Mouse (Mus musculus) ES-Bruce4 (cell line): ENCODE measurements around the gene Dhrs2. TPM values are rescaled to one million over a fixed set of nuclear protein-coding genes. Genes with fewer than 3 reads are reported as not detected.

ENCODE experiments used
- H3K27ac ChIP-seq: 2 replicates; pipeline ENCODE4 v1.5.1; 2012; ENCODE audit warnings: low read length, inconsistent platforms; ENCODE audit not compliant: insufficient read depth
- H3K27me3 ChIP-seq: 2 replicates; pipeline ENCODE4 v1.6.1; 2012; ENCODE audit warnings: mild to moderate bottlenecking, low read length, inconsistent platforms; ENCODE audit not compliant: control insufficient read depth, poor library complexity, insufficient read depth, severe bottlenecking
- H3K36me3 ChIP-seq: 2 replicates; pipeline ENCODE4 v1.6.1; 2012; ENCODE audit warnings: inconsistent platforms, mild to moderate bottlenecking, low read length, moderate library complexity; ENCODE audit not compliant: control insufficient read depth, poor library complexity, insufficient read depth, severe bottlenecking
- H3K4me1 ChIP-seq: one replicate; pipeline ENCODE4 v1.8.1; 2011; ENCODE audit warnings: low read length; ENCODE audit not compliant: control insufficient read depth, insufficient read depth
- H3K4me3 ChIP-seq: 2 replicates; pipeline ENCODE4 v1.5.1; 2011; ENCODE audit warnings: low read depth, mild to moderate bottlenecking, low read length
- H3K9ac ChIP-seq: 2 replicates; pipeline ENCODE4 v1.6.1; 2012; ENCODE audit warnings: low read depth, mild to moderate bottlenecking, inconsistent platforms; ENCODE audit not compliant: poor library complexity, severe bottlenecking
- H3K9me3 ChIP-seq: replicated peaks from 2 replicates; pipeline ENCODE4 v1.6.1; 2012; ENCODE audit warnings: mild to moderate bottlenecking, low read length, inconsistent platforms; ENCODE audit not compliant: control insufficient read depth, poor library complexity, insufficient read depth, severe bottlenecking
- CTCF ChIP-seq: IDR thresholded peaks from one replicate; pipeline ENCODE4 v1.8.1; 2011; ENCODE audit warnings: low read depth, low read length
- EP300 ChIP-seq: IDR thresholded peaks from 2 replicates; pipeline ENCODE4 v1.6.1; 2011; ENCODE audit warnings: low read depth, low read length; ENCODE audit not compliant: insufficient read depth
- POLR2A ChIP-seq: IDR thresholded peaks from one replicate; pipeline ENCODE4 v1.8.1; 2011; ENCODE audit warnings: low read length; ENCODE audit not compliant: insufficient read depth
- polyA plus RNA-seq: library from polyadenylated mRNA; stranded (reverse); fragments of >200 nt; gene quantifications from 2 replicates; pipeline ENCODE4 v1.2.4, GENCODE M21; 2011; ENCODE audit warnings: low read depth; ENCODE audit not compliant: missing spikeins, insufficient read depth, insufficient read length

Dhrs2 gene
- polyA plus RNA-seq, 1 experiment = not detected

GRCm38 (mm10) chr14:55198187-55198586, 23.6 kb upstream of the Dhrs2 start:
- H3K36me3 ChIP-seq = no peaks in the 10 kb centered on the region
- H3K4me3 ChIP-seq = no peak overlapping the region
- TF ChIP-seq CTCF = no peak
- no peak for TF ChIP-seq EP300
- H3K9ac ChIP-seq = no peak overlapping the region
- H3K27ac ChIP-seq = no peak overlapping the region
- no peaks in the 10 kb centered on the region for H3K27me3 ChIP-seq
- H3K4me1 ChIP-seq = no peaks in the 10 kb centered on the region
- no peaks in the 10 kb centered on the region; the same call in 1 of the 2 replicates for H3K9me3 ChIP-seq

GRCm38 (mm10) chr14:55204544-55204943, 17.3 kb upstream of the Dhrs2 start:
- H3K9ac ChIP-seq = no peak overlapping the region
- H3K9me3 ChIP-seq = no peaks in the 10 kb centered on the region; the same call in 1 of the 2 replicates
- H3K36me3 ChIP-seq = no peaks in the 10 kb centered on the region
- no peaks in the 10 kb centered on the region for H3K4me1 ChIP-seq
- H3K27ac ChIP-seq = no peak overlapping the region
- H3K27me3 ChIP-seq = no peaks in the 10 kb centered on the region
- H3K4me3 ChIP-seq = no peak overlapping the region
- TF ChIP-seq EP300 = no peak
- no peak for TF ChIP-seq POLR2A
- no peak for TF ChIP-seq CTCF

GRCm38 (mm10) chr14:55205045-55205750, 16.6 kb upstream of the Dhrs2 start:
- no peaks in the 10 kb centered on the region; the same call in 1 of the 2 replicates for H3K9me3 ChIP-seq
- H3K27me3 ChIP-seq = no peaks in the 10 kb centered on the region
- H3K9ac ChIP-seq = no peak overlapping the region
- no peak for TF ChIP-seq EP300
- TF ChIP-seq POLR2A = no peak
- no peak overlapping the region for H3K27ac ChIP-seq
- H3K4me1 ChIP-seq = no peaks in the 10 kb centered on the region
- H3K36me3 ChIP-seq = no peaks in the 10 kb centered on the region
- H3K4me3 ChIP-seq = no peak overlapping the region

- no peaks in the 10 kb centered on the region for H3K36me3 ChIP-seq
- H3K9me3 ChIP-seq = no peaks in the 10 kb centered on the region
- H3K27ac ChIP-seq = no peak overlapping the region
- H3K4me1 ChIP-seq = no peaks in the 10 kb centered on the region
- H3K4me3 ChIP-seq = no peak overlapping the region
- H3K9ac ChIP-seq = no peak overlapping the region
- TF ChIP-seq EP300 (no peak), POLR2A (no peak), CTCF (no peak)
- no peaks in the 10 kb centered on the region for H3K27me3 ChIP-seq
These were observed 13.5 kb upstream of the Dhrs2 start for GRCm38 (mm10) chr14:55208306-55208705.

- H3K27ac ChIP-seq = no peak overlapping the region
- H3K36me3 ChIP-seq = no peaks in the 10 kb centered on the region
- H3K4me1 ChIP-seq = no peaks in the 10 kb centered on the region
- H3K4me3 ChIP-seq = no peak overlapping the region
- H3K9ac ChIP-seq = no peak overlapping the region
- no peak for TF ChIP-seq POLR2A
- TF ChIP-seq EP300 = no peak
- no peak for TF ChIP-seq CTCF
- H3K27me3 ChIP-seq = no peaks in the 10 kb centered on the region
- H3K9me3 ChIP-seq = no peaks in the 10 kb centered on the region
These were observed 8.2 kb upstream of the Dhrs2 start for GRCm38 (mm10) chr14:55213621-55214020.

GRCm38 (mm10) chr14:55214507-55214906, 7.3 kb upstream of the Dhrs2 start:
- no peak overlapping the region for H3K27ac ChIP-seq
- H3K36me3 ChIP-seq = no peaks in the 10 kb centered on the region
- no peaks in the 10 kb centered on the region for H3K27me3 ChIP-seq
- no peaks in the 10 kb centered on the region for H3K4me1 ChIP-seq
- no peak overlapping the region for H3K4me3 ChIP-seq
- H3K9ac ChIP-seq = no peak overlapping the region
- H3K9me3 ChIP-seq = no peaks in the 10 kb centered on the region
- no peak for TF ChIP-seq EP300
- TF ChIP-seq CTCF = peak; percentile 37

- no peak overlapping the region for H3K4me3 ChIP-seq
- peaks cover 21% of the 10 kb centered on the region for H3K9me3 ChIP-seq
- no peaks in the 10 kb centered on the region for H3K27me3 ChIP-seq
- H3K4me1 ChIP-seq = no peaks in the 10 kb centered on the region
- no peak overlapping the region for H3K9ac ChIP-seq
- no peaks in the 10 kb centered on the region for H3K36me3 ChIP-seq
- H3K27ac ChIP-seq = no peak overlapping the region
- no peak for TF ChIP-seq POLR2A
- no peak for TF ChIP-seq EP300
- TF ChIP-seq CTCF = no peak
These were observed 1.4 kb downstream of the Dhrs2 start for GRCm38 (mm10) chr14:55223172-55223571.
